Mouse (Mus musculus): Measurements from ENCODE around the gene Gas2l3. TPM values are rescaled to one million over a fixed set of nuclear protein-coding genes. Genes with fewer than 3 reads are reported as not detected.

Gene Gas2l3
- polyA plus RNA-seq (2016; fragmentation: Nextera tagmentation; extraction: Ambion mirVana) = 12.1 and 21.9 TPM in 2 replicates

DNA sequence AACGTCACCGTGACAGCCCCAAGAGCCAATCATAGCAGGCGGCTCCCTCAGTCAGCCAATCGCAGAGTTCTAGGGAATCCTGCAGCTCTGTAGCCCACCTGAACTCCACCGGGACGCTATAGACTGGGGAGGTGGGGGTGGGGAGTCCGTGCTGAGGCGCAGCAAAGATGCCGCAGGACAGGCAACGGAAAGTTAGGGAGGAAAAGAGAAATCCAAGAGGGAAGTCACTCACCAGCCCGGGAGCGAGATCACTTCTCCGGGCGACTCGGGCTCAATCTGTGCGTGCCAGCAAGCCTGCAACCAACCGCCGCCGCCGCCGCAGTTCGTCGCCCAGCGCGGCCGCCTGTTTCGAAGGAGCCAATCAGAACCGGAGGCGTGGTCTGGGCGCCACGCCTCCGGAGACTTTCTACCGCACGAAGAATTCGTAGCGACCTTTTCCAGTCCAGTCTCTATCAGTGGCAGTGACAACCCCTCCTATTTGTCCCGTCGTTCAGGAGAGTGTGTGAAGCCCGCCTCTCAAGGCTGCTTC lies at the start of gene Gas2l3:
TSS of gene Gas2l3 (minus strand) at position 345 of the 529 bp plus-strand sequence.
- peak; percentile 94 for DNase-seq (ENCODE audit: low spot score)
- H3K36me3 ChIP-seq = peaks cover 8% of the 10 kb centered on the region; the same call in 1 of the 2 replicates
- H3K27ac ChIP-seq = peak within 1 kb of the TSS; percentile 93
- H3K4me3 ChIP-seq = peak within 1 kb of the TSS; percentile 78
- H3K9me3 ChIP-seq = no peaks in the 10 kb centered on the region
- H3K4me1 ChIP-seq = peaks cover 23% of the 10 kb centered on the region
- no peaks in the 10 kb centered on the region for H3K27me3 ChIP-seq (ENCODE audit: insufficient read depth, poor library complexity, severe bottlenecking)
- WGBS = under 1% methylated on average over 39 of the region's 39 CpGs

DNA sequence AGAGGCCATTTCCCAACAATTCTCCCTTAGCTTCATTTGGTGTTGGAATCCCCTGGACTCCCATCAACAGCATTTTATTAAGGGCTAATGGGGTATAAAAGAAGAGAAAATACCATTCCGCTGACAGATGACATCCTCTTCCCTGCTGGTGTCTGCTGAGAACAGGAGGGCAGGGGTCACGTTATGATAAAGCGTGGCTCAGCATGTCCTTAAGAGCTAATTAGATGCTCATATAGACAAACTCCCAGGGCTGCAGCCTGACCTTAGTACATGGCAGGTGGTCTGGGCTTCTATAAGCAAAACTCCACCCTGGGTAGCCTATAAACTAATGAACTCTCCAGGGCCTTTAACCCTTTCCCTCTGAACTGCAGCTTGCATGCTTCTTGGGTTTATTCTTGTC lies 47.6 kb upstream of the Gas2l3 start:
- Histone ChIP-seq H3K27me3 (ENCODE audit: insufficient read depth, poor library complexity, severe bottlenecking) (no peaks in the 10 kb centered on the region), H3K36me3 (no peaks in the 10 kb centered on the region), H3K27ac (no peak overlapping the region), H3K4me1 (no peaks in the 10 kb centered on the region), H3K9me3 (no peaks in the 10 kb centered on the region), H3K4me3 (no peak overlapping the region)
- WGBS = 39% methylated on average over 3 of the region's 3 CpGs
- no peak for DNase-seq (ENCODE audit: low spot score)

DNA sequence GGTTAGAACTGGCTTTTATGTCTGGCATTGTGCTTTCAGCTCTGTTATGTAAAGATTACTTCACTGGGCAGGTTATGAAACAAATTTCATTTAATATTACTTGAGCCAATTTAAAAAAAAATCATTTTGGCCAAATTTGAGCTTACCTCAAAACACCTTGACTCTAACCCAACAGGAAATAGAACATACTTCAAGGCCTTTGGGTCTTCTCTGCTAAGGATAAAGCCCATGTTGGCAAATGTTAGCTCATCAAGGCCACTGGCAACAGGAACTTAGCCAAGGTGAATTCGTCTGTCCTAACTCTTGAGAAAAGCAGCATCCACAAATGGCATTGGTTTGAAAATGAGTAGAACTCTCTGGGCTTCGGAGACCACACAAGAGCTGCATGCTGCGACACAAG lies 46.5 kb upstream of the Gas2l3 start:
- H3K27me3 ChIP-seq (ENCODE audit: insufficient read depth, poor library complexity, severe bottlenecking) = no peaks in the 10 kb centered on the region
- WGBS = 85% methylated on average over 3 of the region's 3 CpGs
- no peaks in the 10 kb centered on the region for H3K4me1 ChIP-seq
- no peaks in the 10 kb centered on the region for H3K36me3 ChIP-seq
- H3K27ac ChIP-seq = no peak overlapping the region
- no peak for DNase-seq (ENCODE audit: low spot score)
- no peak overlapping the region for H3K4me3 ChIP-seq
- no peaks in the 10 kb centered on the region for H3K9me3 ChIP-seq

DNA sequence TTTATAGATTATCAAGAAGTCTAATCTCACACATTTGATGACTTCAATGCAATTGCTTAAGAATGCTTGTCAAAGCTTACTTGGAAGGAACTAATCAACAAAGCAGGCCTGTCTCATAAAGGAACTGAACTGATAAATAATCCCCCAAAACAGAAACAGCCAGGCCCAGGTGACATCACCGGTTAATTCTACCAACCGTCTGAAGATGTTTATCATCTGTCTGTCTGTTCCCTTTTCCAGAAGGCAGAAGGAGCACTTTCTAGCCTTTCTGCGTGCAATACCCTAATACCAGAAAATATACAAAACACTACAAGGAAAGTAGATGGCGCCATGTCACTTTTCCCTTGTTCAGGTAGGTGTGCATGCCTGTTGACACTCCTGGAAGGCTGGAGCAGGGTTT lies 45.7 kb upstream of the Gas2l3 start:
- WGBS = 73% methylated on average over 4 of the region's 4 CpGs
- Histone ChIP-seq H3K27me3 (ENCODE audit: insufficient read depth, poor library complexity, severe bottlenecking) (no peaks in the 10 kb centered on the region), H3K27ac (no peak overlapping the region), H3K4me3 (no peak overlapping the region), H3K36me3 (no peaks in the 10 kb centered on the region), H3K4me1 (no peaks in the 10 kb centered on the region), H3K9me3 (no peaks in the 10 kb centered on the region)
- no peak for DNase-seq (ENCODE audit: low spot score)

DNA sequence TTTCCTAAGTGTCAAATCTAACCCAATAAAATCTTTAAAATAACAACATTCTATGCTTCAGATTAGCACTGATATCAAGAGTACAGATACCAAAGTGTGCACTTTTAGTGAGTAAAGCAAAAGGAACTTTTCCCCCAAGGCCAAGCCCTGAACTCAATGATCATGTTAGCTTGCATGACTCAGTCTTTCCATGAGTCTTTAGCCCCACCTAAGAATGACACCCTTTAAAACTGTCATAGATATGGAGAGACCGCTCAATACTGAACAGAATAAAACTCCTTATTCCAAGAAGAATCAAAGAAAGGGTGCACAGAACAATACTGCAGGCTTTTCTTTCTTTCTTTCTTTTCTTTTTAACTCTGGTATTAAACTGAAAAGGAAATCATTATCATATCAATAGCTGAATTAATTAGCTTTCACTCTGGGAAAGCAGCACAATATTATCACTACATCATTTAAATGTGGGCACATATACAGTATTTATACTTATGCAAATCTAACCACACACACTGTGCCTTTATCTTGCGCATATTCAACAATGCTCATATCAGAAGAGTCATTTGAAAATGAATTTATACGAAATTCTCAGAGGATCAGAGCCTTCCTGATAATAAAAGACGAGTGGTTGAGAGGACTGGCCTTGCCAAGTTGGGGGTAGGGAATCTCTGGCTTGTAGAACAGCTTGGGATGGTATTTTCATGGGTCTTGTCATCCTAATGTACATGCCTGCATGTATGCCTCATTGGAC lies 43.4 kb upstream of the Gas2l3 start:
- 59% methylated on average over 4 of the region's 4 CpGs for WGBS
- Histone ChIP-seq H3K27me3 (ENCODE audit: insufficient read depth, poor library complexity, severe bottlenecking) (no peaks in the 10 kb centered on the region), H3K27ac (no peak overlapping the region), H3K4me3 (no peak overlapping the region), H3K9me3 (no peaks in the 10 kb centered on the region), H3K36me3 (no peaks in the 10 kb centered on the region), H3K4me1 (no peaks in the 10 kb centered on the region)
- no peak for DNase-seq (ENCODE audit: low spot score)

DNA sequence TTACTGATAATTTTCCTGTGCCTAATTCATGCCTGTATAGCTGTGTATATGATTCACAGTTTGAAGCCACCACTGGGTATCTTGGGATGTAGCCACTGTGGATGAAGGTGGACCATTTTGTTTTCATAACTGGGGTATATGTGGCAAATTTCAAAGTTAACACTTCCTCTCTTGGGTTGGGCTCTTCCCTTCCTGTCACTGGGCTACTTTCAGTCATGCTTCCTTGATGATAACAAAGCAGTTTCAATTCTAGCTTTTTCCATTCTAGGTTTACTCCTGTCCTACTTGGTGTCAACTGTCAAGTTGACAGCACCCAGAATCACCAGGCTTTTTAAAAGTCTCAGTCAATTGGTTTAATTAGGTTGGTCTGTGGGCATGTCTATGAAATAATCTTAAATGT lies 41.1 kb upstream of the Gas2l3 start:
- Histone ChIP-seq H3K4me3 (no peak overlapping the region), H3K27me3 (ENCODE audit: insufficient read depth, poor library complexity, severe bottlenecking) (no peaks in the 10 kb centered on the region), H3K27ac (no peak overlapping the region), H3K36me3 (no peaks in the 10 kb centered on the region), H3K9me3 (no peaks in the 10 kb centered on the region), H3K4me1 (no peaks in the 10 kb centered on the region)
- no peak for DNase-seq (ENCODE audit: low spot score)

DNA sequence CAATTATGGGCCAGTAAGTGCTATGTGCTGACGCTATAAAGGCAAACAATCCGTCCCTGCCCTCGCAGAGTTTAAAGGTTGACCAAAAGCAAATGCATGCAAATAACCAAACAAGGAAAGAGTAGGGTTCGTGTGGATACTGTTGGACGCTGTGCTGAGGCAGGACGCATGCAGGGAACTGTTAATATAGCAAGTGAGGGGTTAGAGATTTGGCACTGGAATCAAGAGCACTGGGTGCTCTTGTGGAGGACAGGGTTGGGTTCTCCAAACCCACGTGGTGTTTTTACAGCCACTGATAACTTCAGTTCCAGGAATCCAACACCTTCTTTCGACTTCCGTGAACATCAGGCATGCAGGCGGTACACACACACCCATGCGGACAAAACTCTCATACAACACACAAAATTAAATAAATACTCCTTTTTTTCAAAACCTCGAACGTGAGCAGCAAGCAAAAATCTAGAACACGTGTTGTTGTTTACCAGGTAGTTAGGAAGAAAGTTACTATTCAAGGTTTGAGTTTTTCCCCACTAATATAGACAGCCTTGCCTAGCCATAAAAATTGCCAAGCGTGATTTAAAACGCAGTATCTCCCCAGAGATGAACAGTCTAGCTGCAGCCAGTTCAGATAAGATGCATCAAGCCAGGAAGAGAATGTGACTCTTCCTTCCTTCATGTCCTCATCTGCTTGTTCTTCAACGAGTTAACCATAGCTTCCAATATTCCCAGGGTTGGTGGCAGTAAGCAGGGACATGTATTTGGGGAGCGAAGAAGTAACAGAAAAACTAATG lies 40.2 kb upstream of the Gas2l3 start:
- 77% methylated on average over 18 of the region's 18 CpGs for WGBS
- H3K4me3 ChIP-seq = no peak overlapping the region
- no peaks in the 10 kb centered on the region for H3K36me3 ChIP-seq
- no peak for DNase-seq (ENCODE audit: low spot score)
- H3K4me1 ChIP-seq = no peaks in the 10 kb centered on the region
- H3K9me3 ChIP-seq = no peaks in the 10 kb centered on the region
- H3K27ac ChIP-seq = no peak overlapping the region
- no peaks in the 10 kb centered on the region for H3K27me3 ChIP-seq (ENCODE audit: insufficient read depth, poor library complexity, severe bottlenecking)

DNA sequence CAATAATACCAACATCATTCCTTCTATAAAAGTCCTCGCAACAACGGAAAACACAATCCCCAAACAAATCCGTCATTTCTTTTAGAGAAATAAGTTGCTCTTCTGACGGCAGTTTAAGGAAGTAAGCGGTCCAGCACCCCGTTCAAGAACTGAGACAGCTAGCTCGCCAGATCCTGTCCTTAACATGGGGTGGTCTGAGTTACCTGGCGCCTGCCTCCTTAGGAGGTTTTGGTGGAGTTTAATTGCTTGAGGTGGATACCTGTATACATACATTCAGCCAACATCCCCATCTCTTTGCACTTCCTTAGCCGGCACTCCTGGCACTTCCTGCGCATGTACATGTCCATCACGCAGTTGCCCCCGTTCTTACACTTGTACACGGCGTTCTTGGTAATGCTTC lies 39.3 kb upstream of the Gas2l3 start:
- Histone ChIP-seq H3K36me3 (no peaks in the 10 kb centered on the region), H3K9me3 (no peaks in the 10 kb centered on the region), H3K4me3 (no peak overlapping the region), H3K27me3 (ENCODE audit: insufficient read depth, poor library complexity, severe bottlenecking) (no peaks in the 10 kb centered on the region), H3K27ac (no peak overlapping the region), H3K4me1 (no peaks in the 10 kb centered on the region)
- no peak for DNase-seq (ENCODE audit: low spot score)
- 92% methylated on average over 14 of the region's 14 CpGs for WGBS

DNA sequence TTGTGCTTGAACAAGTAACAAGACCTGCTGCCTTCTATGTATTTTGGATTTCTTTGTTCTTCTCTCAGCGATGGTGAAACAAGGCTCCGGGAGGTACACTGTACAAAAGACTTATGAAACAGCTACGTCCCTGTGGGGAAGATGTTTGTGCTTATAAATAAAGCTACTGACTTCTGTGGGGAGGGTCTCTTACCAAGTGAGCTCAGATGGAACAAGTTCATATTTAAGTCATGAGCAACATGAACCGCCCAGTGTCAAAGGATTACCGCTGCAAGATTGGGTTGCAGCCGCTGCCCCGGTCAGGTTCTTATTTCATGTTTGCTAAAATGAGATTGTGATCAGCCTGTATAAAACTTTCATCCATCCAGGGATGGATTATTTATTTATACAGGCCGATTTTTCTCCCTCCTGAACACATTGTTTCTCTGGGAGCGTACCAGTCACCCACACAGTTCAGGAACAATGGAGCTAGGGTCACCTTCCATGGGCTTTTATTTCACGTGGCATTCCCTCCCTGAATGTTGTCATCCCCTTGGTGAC lies 38.4 kb upstream of the Gas2l3 start:
- Histone ChIP-seq H3K36me3 (no peaks in the 10 kb centered on the region), H3K4me3 (no peak overlapping the region), H3K9me3 (no peaks in the 10 kb centered on the region), H3K27ac (no peak overlapping the region), H3K4me1 (no peaks in the 10 kb centered on the region), H3K27me3 (ENCODE audit: insufficient read depth, poor library complexity, severe bottlenecking) (no peaks in the 10 kb centered on the region)
- no peak for DNase-seq (ENCODE audit: low spot score)
- WGBS = 82% methylated on average over 10 of the region's 10 CpGs

DNA sequence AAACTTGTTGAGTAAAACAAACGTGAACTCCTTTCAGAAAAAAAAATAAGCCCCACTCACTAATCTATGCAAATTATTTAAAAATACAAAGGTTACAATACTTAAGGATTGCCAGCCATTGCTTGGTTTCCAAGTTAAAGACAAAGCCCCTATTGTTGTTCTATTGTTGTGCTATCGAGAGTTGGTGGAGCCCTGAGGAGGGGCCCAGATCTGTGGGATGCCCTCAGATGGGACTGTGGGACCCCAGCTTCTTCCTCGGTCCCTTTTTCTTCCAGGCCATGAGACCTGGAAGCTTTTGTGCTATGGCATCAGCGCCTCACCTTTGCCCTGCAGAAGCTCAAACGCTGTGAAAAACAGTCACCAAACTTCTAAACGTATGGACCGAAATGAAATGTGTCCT lies 37.9 kb upstream of the Gas2l3 start:
- Histone ChIP-seq H3K4me1 (no peaks in the 10 kb centered on the region), H3K27ac (no peak overlapping the region), H3K9me3 (no peaks in the 10 kb centered on the region), H3K27me3 (ENCODE audit: insufficient read depth, poor library complexity, severe bottlenecking) (no peaks in the 10 kb centered on the region), H3K4me3 (no peak overlapping the region), H3K36me3 (no peaks in the 10 kb centered on the region)
- DNase-seq (ENCODE audit: low spot score) = no peak
- WGBS = 61% methylated on average over 7 of the region's 7 CpGs

DNA sequence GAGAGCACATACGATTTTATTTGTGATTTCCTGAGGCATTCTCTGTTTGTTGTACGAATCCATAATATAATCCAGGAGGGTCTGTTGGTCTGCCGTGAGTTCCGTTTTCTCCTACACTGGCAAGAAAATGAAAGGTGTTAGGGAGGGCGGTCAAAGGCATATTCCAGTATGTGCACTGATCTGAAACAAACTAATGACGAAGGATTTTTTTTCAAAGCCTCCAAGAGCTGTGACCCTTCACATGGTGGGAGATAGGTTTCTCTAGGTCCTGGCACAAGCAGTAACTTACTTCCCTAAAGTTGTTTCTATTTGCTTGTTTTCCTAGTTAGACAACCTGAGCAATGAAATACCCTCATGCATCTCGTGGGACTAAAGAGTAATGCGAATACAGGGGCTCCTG lies 35.0 kb upstream of the Gas2l3 start:
- 86% methylated on average over 8 of the region's 8 CpGs for WGBS
- DNase-seq (ENCODE audit: low spot score) = no peak
- Histone ChIP-seq H3K4me1 (no peaks in the 10 kb centered on the region), H3K9me3 (no peaks in the 10 kb centered on the region), H3K27me3 (ENCODE audit: insufficient read depth, poor library complexity, severe bottlenecking) (no peaks in the 10 kb centered on the region), H3K27ac (no peak overlapping the region), H3K4me3 (no peak overlapping the region), H3K36me3 (no peaks in the 10 kb centered on the region)

DNA sequence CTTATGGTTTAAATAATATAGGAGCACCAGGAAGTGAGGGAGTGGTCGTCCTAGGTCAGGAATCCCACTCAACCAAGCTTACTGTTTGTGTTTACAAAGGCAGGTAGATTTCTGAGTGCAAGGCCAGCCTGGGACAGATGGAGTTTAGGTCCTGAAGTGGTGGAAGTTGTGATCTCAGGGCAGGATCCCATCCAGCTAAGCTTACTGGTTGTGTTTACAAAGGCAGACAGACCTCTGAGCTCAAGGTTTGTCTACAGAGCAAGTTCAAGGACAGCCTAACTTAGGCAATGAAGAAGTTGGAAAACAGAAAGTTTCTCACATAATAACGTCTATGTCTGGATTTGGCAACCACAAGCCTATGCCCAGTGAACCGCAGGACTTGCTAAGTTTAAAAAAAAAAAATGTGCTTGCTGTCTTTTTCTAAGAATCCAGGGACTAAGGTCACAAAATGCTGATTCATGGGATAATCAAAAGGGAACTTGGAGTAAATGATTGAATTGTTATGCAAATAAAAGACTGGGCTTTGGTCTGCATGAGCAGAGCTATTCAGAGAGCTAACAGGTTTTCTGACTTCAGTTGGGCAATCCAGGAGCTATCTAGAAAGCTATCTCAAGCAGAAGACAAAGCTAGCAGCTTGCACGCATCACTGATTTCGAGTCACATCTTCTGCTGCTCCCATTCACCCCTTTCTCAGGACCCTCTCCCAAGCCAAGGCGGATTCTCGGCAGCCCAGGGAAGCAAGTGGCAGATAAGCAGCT lies 27.0 kb upstream of the Gas2l3 start:
- no peaks in the 10 kb centered on the region for H3K27me3 ChIP-seq (ENCODE audit: insufficient read depth, poor library complexity, severe bottlenecking)

More for the DNA sequence above, 27.0 kb upstream of the Gas2l3 start:
- 67% methylated on average over 7 of the region's 7 CpGs for WGBS
- H3K36me3 ChIP-seq = no peaks in the 10 kb centered on the region
- no peak overlapping the region for H3K27ac ChIP-seq
- DNase-seq (ENCODE audit: low spot score) = no peak
- no peaks in the 10 kb centered on the region for H3K4me1 ChIP-seq
- H3K9me3 ChIP-seq = no peaks in the 10 kb centered on the region
- H3K4me3 ChIP-seq = no peak overlapping the region
